Mouse (Mus musculus): ENCODE measurements at regions not wholly inside any gene's neighbourhood (a gene's known extent, or its start where the extent isn't known, plus 50 kb on each side); places are given as distances from the start of the nearest gene placed in this dataset.

- no peak for DNase-seq (ENCODE audit: low spot score in 2 of 2)
These were observed 260.5 kb downstream of the Ptpru start for GRCm38 (mm10) chr4:131577571-131577970.

DNA sequence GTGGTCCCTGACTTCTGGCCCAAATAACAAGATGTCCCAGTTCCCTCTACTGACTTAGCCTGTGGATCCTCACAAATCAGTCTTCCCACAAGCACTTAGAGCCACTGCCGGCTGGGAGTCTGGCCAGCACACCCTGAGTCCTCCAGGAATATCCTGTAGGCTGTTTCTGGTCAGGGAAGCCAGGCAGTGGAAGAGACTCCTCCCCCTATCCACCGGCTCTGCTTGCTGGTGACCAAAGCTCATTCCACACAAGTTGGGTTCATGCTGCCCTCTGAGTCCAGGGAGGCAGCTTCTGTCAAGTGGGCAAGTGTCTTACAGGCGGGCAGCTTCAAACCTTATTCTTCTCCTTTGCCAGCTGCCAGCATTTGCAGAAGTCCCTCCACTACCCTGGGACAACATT lies 252.1 kb downstream of the Ptpru start:
- no peak for DNase-seq (ENCODE audit: low spot score in 2 of 2)

DNA sequence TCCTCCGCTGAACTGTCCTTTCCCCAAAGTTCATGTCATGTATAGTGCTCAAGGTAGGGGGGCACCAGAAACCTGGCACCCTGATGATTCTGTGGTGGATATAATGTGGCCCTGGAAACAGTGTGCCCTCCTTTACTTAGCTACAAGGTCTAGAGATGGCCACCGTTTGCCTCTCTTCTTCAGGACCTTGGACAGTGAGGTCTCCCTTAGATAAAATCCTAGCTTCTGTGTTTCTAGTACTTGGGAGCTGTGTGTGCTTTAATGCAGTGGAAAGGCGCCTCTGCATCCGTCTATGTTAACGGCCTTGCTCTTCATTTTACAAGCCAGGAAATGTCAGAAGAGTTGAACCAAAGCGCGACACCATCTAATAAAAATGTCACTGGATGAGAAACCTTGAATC lies 250.6 kb downstream of the Ptpru start:
- DNase-seq (ENCODE audit: low spot score in 2 of 2), result no peak

DNA sequence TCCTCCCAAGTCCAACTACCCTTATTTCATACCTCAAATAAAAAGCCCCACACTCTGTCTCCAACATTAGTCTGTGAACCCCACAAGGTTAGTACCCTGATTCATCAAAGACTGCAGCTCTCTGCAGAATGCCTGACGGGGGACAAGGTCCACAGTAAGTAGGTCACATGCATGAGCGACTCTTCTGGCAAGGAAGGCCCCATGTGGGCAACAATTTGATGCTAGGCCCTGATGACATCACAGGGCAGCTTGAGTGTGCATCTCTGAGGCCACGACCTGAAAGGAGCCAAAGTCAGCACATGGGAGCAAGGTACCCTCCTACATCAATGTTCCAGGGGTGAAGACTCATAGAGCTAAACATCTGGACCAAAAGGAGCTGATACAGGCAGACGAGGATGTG lies 248.0 kb downstream of the Ptpru start:
- DNase-seq (ENCODE audit: low spot score in 2 of 2), result no peak

DNA sequence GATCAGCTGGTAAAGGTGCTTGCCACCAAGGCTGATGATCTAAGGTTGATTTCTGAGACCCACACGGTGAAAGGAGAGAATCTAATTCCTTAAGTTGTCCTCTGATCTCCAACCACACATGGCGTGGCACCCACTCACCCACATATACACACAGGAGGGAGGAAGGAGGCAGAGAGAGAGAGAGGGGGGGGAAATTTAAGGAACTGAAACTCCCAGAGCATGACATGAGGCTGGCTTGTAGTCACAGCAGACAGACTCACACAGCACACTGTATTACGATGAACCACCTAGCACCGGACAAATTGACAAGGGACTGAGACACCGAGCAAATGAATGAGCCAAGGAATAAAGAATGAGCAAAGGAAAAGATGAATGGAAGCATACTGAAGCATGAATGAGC lies 246.6 kb downstream of the Ptpru start:
- no peak for DNase-seq (ENCODE audit: low spot score in 2 of 2)

DNA sequence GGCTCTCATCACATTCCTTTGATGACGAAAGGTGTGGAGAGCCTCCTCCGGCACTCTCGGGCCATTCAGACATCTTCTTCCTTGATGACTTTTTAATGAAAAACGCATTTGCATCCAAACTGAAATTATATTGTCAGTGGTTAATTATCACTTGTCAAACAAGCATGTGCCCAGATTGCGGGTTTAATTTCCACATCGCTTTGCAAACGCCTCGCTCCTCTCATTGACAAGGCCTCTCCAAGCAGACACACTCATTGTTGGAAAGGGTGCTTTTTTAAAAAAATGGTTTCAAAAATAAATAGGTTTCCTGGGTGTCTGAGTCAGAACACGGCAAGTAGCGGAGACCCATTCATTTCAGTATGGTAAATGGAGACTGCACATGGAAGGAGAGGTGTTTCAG lies 240.1 kb downstream of the Ptpru start:
- DNase-seq (ENCODE audit: low spot score in 2 of 2), result no peak

- DNase-seq (ENCODE audit: low spot score in 2 of 2), result no peak
These were observed 223.7 kb downstream of the Ptpru start for GRCm38 (mm10) chr4:131614434-131614833.

DNA sequence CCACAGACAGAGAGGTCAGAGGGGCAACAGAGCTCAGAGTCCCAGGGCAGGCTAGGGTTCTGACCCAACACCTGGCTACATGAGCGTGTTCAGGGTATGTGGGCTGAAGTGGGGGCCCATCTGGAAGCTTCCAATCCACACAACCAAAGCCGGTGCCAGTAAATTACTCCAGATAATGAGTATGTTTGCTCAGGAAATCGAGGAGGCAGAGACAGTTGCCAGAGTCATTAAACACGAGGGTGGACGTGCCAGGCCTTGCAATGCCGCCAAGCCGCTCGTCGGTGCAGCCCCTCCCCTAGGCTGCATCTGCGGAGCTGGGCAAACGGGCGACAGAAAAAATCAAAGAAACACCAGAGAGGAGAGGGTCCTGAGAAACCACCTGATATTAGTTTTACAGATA lies 222.5 kb downstream of the Ptpru start:
- no peak for DNase-seq (ENCODE audit: low spot score in 2 of 2)

DNA sequence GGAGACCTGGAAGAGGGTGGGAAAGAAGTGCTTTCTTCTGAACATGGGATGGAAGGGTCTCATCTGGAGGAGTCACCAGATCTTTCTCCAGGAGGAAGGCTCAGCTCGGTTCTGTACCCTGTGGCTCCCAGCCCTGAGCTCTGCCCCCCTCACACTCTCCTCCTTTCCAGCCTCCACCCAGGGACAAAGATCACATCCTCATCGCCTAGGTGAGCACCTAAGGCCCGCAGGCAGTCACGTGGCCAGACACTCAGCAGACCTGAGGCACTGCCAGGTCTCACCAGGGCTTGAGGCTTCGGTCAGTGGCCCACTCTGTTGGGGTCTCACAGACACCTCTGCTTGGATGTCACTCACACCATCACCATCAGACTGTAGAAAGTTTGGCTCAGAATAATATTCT lies 200.0 kb downstream of the Ptpru start:
- no peak for DNase-seq (ENCODE audit: low spot score in 2 of 2)

DNA sequence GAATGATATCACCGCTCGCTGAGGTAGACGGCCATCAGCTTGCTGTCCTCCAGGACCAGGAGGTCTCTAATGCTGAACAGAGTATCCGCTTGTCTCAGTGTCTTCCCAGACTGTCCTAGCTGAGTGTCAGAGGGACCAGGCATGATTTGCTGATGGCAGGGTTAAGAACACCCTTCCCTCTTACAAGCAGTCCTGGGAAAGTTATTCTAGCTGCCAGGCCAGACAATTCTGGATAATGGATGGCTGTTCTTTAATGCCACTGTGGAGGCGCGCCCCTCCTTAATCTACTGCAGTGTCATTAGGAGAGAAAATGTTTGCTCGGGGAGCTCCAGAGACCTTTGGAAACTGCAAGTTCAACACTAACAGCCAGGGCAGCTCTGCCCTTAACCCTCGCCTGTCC lies 182.1 kb downstream of the Ptpru start:
- no peak for DNase-seq (ENCODE audit: low spot score in 2 of 2)

- no peak for DNase-seq (ENCODE audit: low spot score in 2 of 2)
These were observed 180.2 kb downstream of the Ptpru start for GRCm38 (mm10) chr4:131657922-131658321.

DNA sequence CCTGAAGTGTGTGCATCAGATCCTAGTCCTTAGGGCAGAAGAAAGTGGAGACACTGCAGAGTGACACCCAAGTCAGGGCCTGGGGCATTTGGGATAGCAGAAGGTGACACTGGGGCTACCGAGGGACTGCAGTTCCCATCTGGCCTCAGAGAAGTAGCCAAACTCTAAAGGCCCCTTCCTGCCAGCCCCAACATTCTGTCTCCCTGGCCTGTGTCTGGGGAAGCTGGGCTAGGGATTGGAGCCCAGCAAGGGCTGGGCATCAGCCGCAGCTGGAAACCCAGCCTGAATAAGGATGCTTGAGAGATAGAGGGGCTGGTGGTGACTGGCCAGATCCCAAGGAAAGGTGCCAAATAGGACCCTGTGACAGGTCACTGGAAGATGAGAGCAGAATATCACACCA lies 177.2 kb downstream of the Ptpru start:
- no peak for DNase-seq (ENCODE audit: low spot score in 2 of 2)

GRCm38 (mm10) chr4:131671784-131672515 lies 166.1 kb downstream of the Ptpru start:
- no peak for DNase-seq (ENCODE audit: low spot score in 2 of 2)

- no peak for DNase-seq (ENCODE audit: low spot score in 2 of 2)
These were observed 160.1 kb downstream of the Ptpru start for GRCm38 (mm10) chr4:131677966-131678365.

DNA sequence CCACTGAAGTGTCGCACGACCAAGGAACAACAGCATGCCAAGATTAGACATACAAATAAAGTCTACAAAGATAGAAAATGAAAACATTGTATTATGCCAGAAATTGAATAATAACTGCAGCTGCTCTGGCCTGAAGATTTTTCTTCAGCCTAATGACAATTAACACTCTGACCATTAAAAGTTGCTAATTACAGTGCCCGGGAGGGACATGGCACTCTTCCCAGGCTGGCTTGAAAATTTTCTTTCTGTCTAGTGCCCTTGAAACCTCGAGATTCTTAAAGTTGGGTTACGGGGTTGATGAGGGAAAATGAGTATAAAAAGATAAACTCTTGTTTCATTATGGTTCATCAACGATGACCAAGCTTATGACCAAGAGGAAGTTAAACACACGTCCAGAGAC lies 154.9 kb downstream of the Ptpru start:
- DNase-seq (ENCODE audit: low spot score in 2 of 2), result no peak

- DNase-seq (ENCODE audit: low spot score in 2 of 2), result no peak
These were observed 152.5 kb downstream of the Ptpru start for GRCm38 (mm10) chr4:131685544-131685943.

GRCm38 (mm10) chr4:131694232-131694631 lies 143.9 kb downstream of the Ptpru start:
- DNase-seq (ENCODE audit: low spot score in 2 of 2), result peak in 1 of 2 experiments; percentile 22

GRCm38 (mm10) chr4:131695941-131696912 lies 141.9 kb downstream of the Ptpru start:
- no peak for DNase-seq (ENCODE audit: low spot score in 2 of 2)
